Mouse (Mus musculus) brain, embryonic 14.5 days (tissue): ENCODE data around the gene Dlk1. TPM values are rescaled to one million over a fixed set of nuclear protein-coding genes. Genes with fewer than 3 reads are reported as not detected.
A peak's percentile ranks its signal among the peaks of the same experiment; 100 is the strongest.

ENCODE experiments used
- DNase-seq: peaks from one replicate; pipeline ENCODE4 v3.0.0-alpha.2; 2011; ENCODE audit warnings: low read depth
- CTCF ChIP-seq: fragments of 200-500 bp; IDR thresholded peaks from 2 replicates; pipeline ENCODE4 v1.5.1; 2012; ENCODE audit warnings: inconsistent platforms, mild to moderate bottlenecking, moderate library complexity, borderline replicate concordance; ENCODE audit not compliant: insufficient read depth, insufficient read length; ENCODE audit errors: extremely low read depth
- POLR2A ChIP-seq: fragments of 200-500 bp; IDR thresholded peaks from 2 replicates; pipeline ENCODE4 v1.6.1; 2012; ENCODE audit warnings: mild to moderate bottlenecking, inconsistent platforms, borderline replicate concordance; ENCODE audit not compliant: poor library complexity, insufficient read depth, insufficient read length, severe bottlenecking; ENCODE audit errors: extremely low read depth
- polyA plus RNA-seq: library from polyadenylated mRNA; depleted of rRNA; stranded (reverse); fragments of >200 nt; gene quantifications from 2 replicates; pipeline ENCODE4 v1.2.3, GENCODE M21; 2012

The Dlk1 gene
- polyA plus RNA-seq, 1 experiment, result 303 TPM

- DNase-seq, result peak; percentile 59
- TF ChIP-seq CTCF (no peak), POLR2A (no peak)
These were observed 32.6 kb upstream of the Dlk1 start for GRCm38 (mm10) chr12:109420006-109420405.

GRCm38 (mm10) chr12:109423163-109423562 is 29.5 kb upstream of the Dlk1 start:
- TF ChIP-seq POLR2A, result no peak
- no peak for TF ChIP-seq CTCF
- DNase-seq, result no peak

GRCm38 (mm10) chr12:109423716-109424429 is 28.8 kb upstream of the Dlk1 start:
- no peak for TF ChIP-seq POLR2A
- no peak for TF ChIP-seq CTCF
- DNase-seq, result no peak

GRCm38 (mm10) chr12:109424753-109425332 is 27.8 kb upstream of the Dlk1 start:
- no peak for TF ChIP-seq CTCF
- TF ChIP-seq POLR2A, result no peak
- no peak for DNase-seq

GRCm38 (mm10) chr12:109425982-109426381 is 26.6 kb upstream of the Dlk1 start:
- DNase-seq, result no peak
- TF ChIP-seq CTCF (no peak), POLR2A (no peak)

- no peak for TF ChIP-seq POLR2A
- no peak for TF ChIP-seq CTCF
- DNase-seq, result no peak
These were observed 20.0 kb upstream of the Dlk1 start for GRCm38 (mm10) chr12:109432475-109433130.

- no peak for TF ChIP-seq POLR2A
- peak; percentile 50; the same call in 1 of the 2 replicates for TF ChIP-seq CTCF
- DNase-seq, result no peak
These were observed 16.2 kb upstream of the Dlk1 start for GRCm38 (mm10) chr12:109436367-109436807.

- DNase-seq, result no peak
- TF ChIP-seq CTCF, result no peak
- TF ChIP-seq POLR2A, result no peak
These were observed 15.8 kb upstream of the Dlk1 start for GRCm38 (mm10) chr12:109436852-109437251.

- TF ChIP-seq CTCF, result peak; percentile 80
- no peak for TF ChIP-seq POLR2A
- peak; percentile 77 for DNase-seq
These were observed 14.9 kb upstream of the Dlk1 start for GRCm38 (mm10) chr12:109437559-109438350.

- TF ChIP-seq POLR2A (no peak), CTCF (no peak)
- no peak for DNase-seq
These were observed 14.2 kb upstream of the Dlk1 start for GRCm38 (mm10) chr12:109438383-109438782.

- no peak for DNase-seq
- TF ChIP-seq CTCF (no peak), POLR2A (no peak)
These were observed 12.6 kb upstream of the Dlk1 start for GRCm38 (mm10) chr12:109439974-109440373.

GRCm38 (mm10) chr12:109441366-109441765 is 11.3 kb upstream of the Dlk1 start:
- peak; percentile 63 for DNase-seq
- TF ChIP-seq POLR2A, result no peak
- no peak for TF ChIP-seq CTCF

GRCm38 (mm10) chr12:109442115-109442514 is 10.5 kb upstream of the Dlk1 start:
- DNase-seq, result peak; percentile 54
- no peak for TF ChIP-seq POLR2A
- no peak for TF ChIP-seq CTCF
